Mouse (Mus musculus) forebrain, embryonic 10.5 days (tissue): Measurements from ENCODE around the gene Olfr601. TPM values are rescaled to one million over a fixed set of nuclear protein-coding genes. Genes with fewer than 3 reads are reported as not detected.
"Not testable (repeated sequence)": the region's sequence is repeated elsewhere in the genome, so short reads cannot be mapped to it uniquely, and the experiment has no call there.

Experiments used
- DNase-seq: peaks from one replicate; pipeline ENCODE4 v3.0.0-alpha.2; 2017; ENCODE audit warnings: low spot score; ENCODE audit errors: extremely low spot score
- H3K27ac ChIP-seq: fragments of 300-500 bp; sonication (generic); 2 replicates; pipeline ENCODE4 v1.5.1; 2016; ENCODE audit warnings: mild to moderate bottlenecking
- H3K27me3 ChIP-seq: fragments of 300-500 bp; sonication (generic); 2 replicates; pipeline ENCODE4 v1.6.1; 2016; ENCODE audit warnings: mild to moderate bottlenecking; ENCODE audit not compliant: poor library complexity, severe bottlenecking
- H3K36me3 ChIP-seq: fragments of 300-500 bp; sonication (generic); replicated peaks from 2 replicates; pipeline ENCODE4 v1.6.1; 2016; ENCODE audit warnings: mild to moderate bottlenecking, moderate library complexity
- H3K4me1 ChIP-seq: fragments of 300-500 bp; sonication (generic); 2 replicates; pipeline ENCODE4 v1.6.1; 2016
- H3K4me3 ChIP-seq: fragments of 300-500 bp; sonication (generic); 2 replicates; pipeline ENCODE4 v1.5.1; 2016; ENCODE audit warnings: mild to moderate bottlenecking, moderate library complexity
- H3K9me3 ChIP-seq: fragments of 300-500 bp; sonication (generic); 2 replicates; pipeline ENCODE4 v1.6.1; 2016; ENCODE audit warnings: mild to moderate bottlenecking, moderate library complexity
- WGBS: fragments of 180-500 bp; shearing (Covaris S2); methylation state at CpG from one replicate; pipeline ENCODE4 v1.1.7; 2016; 5-methylcytosine and 5-hydroxymethylcytosine counted together
- polyA plus RNA-seq: library from polyadenylated mRNA; unstranded; fragments of >200 nt; fragmentation: Nextera tagmentation; extraction: Ambion mirVana; gene quantifications from 2 replicates; pipeline ENCODE4 v1.2.1, GENCODE M21; 2016

The Olfr601 gene
- not detected in 2 replicates for polyA plus RNA-seq

GRCm38 (mm10) chr7:103362555-103362954, at the start of gene Olfr601:
Olfr601 (minus strand) TSS chr7:103362655.
- Histone ChIP-seq H3K36me3 (no peaks in the 10 kb centered on the region), H3K9me3 (no peaks in the 10 kb centered on the region), H3K27me3 (no peaks in the 10 kb centered on the region), H3K4me1 (no peaks in the 10 kb centered on the region), H3K27ac (no peak within 1 kb of the TSS), H3K4me3 (no peak within 1 kb of the TSS)
- no peak for DNase-seq
- WGBS: 100% methylated on average over 1 of the region's 1 CpGs

GRCm38 (mm10) chr7:103406521-103407055, 44.1 kb upstream of the Olfr601 start:
- 83% methylated on average over 3 of the region's 3 CpGs for WGBS
- not testable (repeated sequence) for H3K27me3 ChIP-seq, H3K36me3 ChIP-seq, DNase-seq, H3K4me3 ChIP-seq, H3K27ac ChIP-seq, H3K4me1 ChIP-seq, H3K9me3 ChIP-seq

GRCm38 (mm10) chr7:103398981-103399380, 36.5 kb upstream of the Olfr601 start:
- Histone ChIP-seq H3K36me3 (no peaks in the 10 kb centered on the region), H3K4me1 (no peaks in the 10 kb centered on the region), H3K9me3 (no peaks in the 10 kb centered on the region), H3K27ac (no peak overlapping the region), H3K4me3 (no peak overlapping the region), H3K27me3 (no peaks in the 10 kb centered on the region)
- no peak for DNase-seq
- 13% methylated on average over 1 of the region's 1 CpGs for WGBS

- H3K4me1 ChIP-seq: no peaks in the 10 kb centered on the region
- H3K4me3 ChIP-seq: no peak overlapping the region
- H3K27ac ChIP-seq: no peak overlapping the region
- no peaks in the 10 kb centered on the region for H3K27me3 ChIP-seq
- no peaks in the 10 kb centered on the region for H3K9me3 ChIP-seq
- DNase-seq: no peak
- H3K36me3 ChIP-seq: no peaks in the 10 kb centered on the region
Measured at GRCm38 (mm10) chr7:103397758-103398157, 35.3 kb upstream of the Olfr601 start.

- no peaks in the 10 kb centered on the region for H3K36me3 ChIP-seq
- H3K4me3 ChIP-seq: no peak within 1 kb of the TSS
- no peak for DNase-seq
- H3K9me3 ChIP-seq: no peaks in the 10 kb centered on the region
- H3K27ac ChIP-seq: no peak within 1 kb of the TSS
- no peaks in the 10 kb centered on the region for H3K4me1 ChIP-seq
- H3K27me3 ChIP-seq: no peaks in the 10 kb centered on the region
Measured at GRCm38 (mm10) chr7:103386077-103386476, 23.6 kb upstream of the Olfr601 start, which contains the start of gene Olfr603. Olfr603 (minus strand) TSS chr7:103386177.

GRCm38 (mm10) chr7:103349569-103349968, 12.9 kb downstream of the Olfr601 start, which contains the start of gene Olfr600:
Olfr600 (minus strand) TSS chr7:103349669.
- Histone ChIP-seq H3K27me3 (no peaks in the 10 kb centered on the region), H3K9me3 (no peaks in the 10 kb centered on the region), H3K27ac (no peak within 1 kb of the TSS), H3K36me3 (no peaks in the 10 kb centered on the region), H3K4me3 (no peak within 1 kb of the TSS), H3K4me1 (no peaks in the 10 kb centered on the region)
- no peak for DNase-seq

- no peaks in the 10 kb centered on the region for H3K4me1 ChIP-seq
- H3K4me3 ChIP-seq: no peak within 1 kb of the TSS
- no peak for DNase-seq
- WGBS: 86% methylated on average over 1 of the region's 1 CpGs
- no peak within 1 kb of the TSS for H3K27ac ChIP-seq
- H3K27me3 ChIP-seq: no peaks in the 10 kb centered on the region
- H3K9me3 ChIP-seq: no peaks in the 10 kb centered on the region
- no peaks in the 10 kb centered on the region for H3K36me3 ChIP-seq
Measured at GRCm38 (mm10) chr7:103335617-103336016, 26.8 kb downstream of the Olfr601 start, which contains the start of gene Olfr599. Olfr599 (plus strand) TSS chr7:103335917.

GRCm38 (mm10) chr7:103323268-103323667, 39.2 kb downstream of the Olfr601 start, which contains the start of gene Olfr598:
Olfr598 (plus strand) TSS chr7:103323568.
- Histone ChIP-seq H3K4me3 (no peak within 1 kb of the TSS), H3K4me1 (no peaks in the 10 kb centered on the region), H3K9me3 (no peaks in the 10 kb centered on the region), H3K27ac (no peak within 1 kb of the TSS), H3K36me3 (no peaks in the 10 kb centered on the region), H3K27me3 (no peaks in the 10 kb centered on the region)
- DNase-seq: no peak

GRCm38 (mm10) chr7:103316015-103316414, 46.4 kb downstream of the Olfr601 start, which contains the start of gene Olfr597:
Olfr597 (plus strand) TSS chr7:103316315.
- 91% methylated on average over 2 of the region's 2 CpGs for WGBS
- not testable (repeated sequence) for DNase-seq, H3K27me3 ChIP-seq, H3K4me1 ChIP-seq, H3K36me3 ChIP-seq, H3K27ac ChIP-seq, H3K9me3 ChIP-seq, H3K4me3 ChIP-seq

Other genes starting within 250 kb of the Olfr601 start
- not detected in 2 replicates for gene Olfr586, start 237.0 kb downstream of the Olfr601 start, polyA plus RNA-seq
- not detected in 2 replicates for gene Olfr588-ps1, start 221.8 kb downstream of the Olfr601 start, polyA plus RNA-seq
- not detected in 2 replicates for gene Olfr589, start 206.3 kb downstream of the Olfr601 start, polyA plus RNA-seq
- not detected in 2 replicates for gene Olfr591, start 184.3 kb downstream of the Olfr601 start, polyA plus RNA-seq
- gene Olfr592, start 177.9 kb downstream of the Olfr601 start, polyA plus RNA-seq: not detected in 2 replicates
- gene Olfr593, start 150.8 kb downstream of the Olfr601 start, polyA plus RNA-seq: not detected in 2 replicates
- gene Olfr594, start 145.7 kb downstream of the Olfr601 start, polyA plus RNA-seq: not detected in 2 replicates
- gene Usp17ld, start 110.2 kb downstream of the Olfr601 start, polyA plus RNA-seq: not detected in 2 replicates
- gene Olfr596, start 57.0 kb downstream of the Olfr601 start, polyA plus RNA-seq: not detected in 2 replicates
- gene Olfr597, start 46.3 kb downstream of the Olfr601 start, polyA plus RNA-seq: not detected in 2 replicates
- gene Olfr598, start 39.1 kb downstream of the Olfr601 start, polyA plus RNA-seq: not detected in 2 replicates
- gene Olfr599, start 26.7 kb downstream of the Olfr601 start, polyA plus RNA-seq: not detected in 2 replicates
- gene Olfr600, start 13.0 kb downstream of the Olfr601 start, polyA plus RNA-seq: not detected in 2 replicates
- gene Olfr603, start 23.5 kb upstream of the Olfr601 start, polyA plus RNA-seq: not detected in 2 replicates
- gene Usp17lc, start 52.4 kb upstream of the Olfr601 start, polyA plus RNA-seq: not detected in 2 replicates
- gene Olfr605, start 82.8 kb upstream of the Olfr601 start, polyA plus RNA-seq: not detected in 2 replicates
- not detected in 2 replicates for gene Olfr606, start 86.4 kb upstream of the Olfr601 start, polyA plus RNA-seq
- not detected in 2 replicates for gene Olfr607, start 101.5 kb upstream of the Olfr601 start, polyA plus RNA-seq
- not detected in 2 replicates for gene Olfr608, start 107.2 kb upstream of the Olfr601 start, polyA plus RNA-seq
- gene Olfr609, start 135.4 kb upstream of the Olfr601 start, polyA plus RNA-seq: not detected in 2 replicates
- not detected in 2 replicates for gene Olfr610, start 149.5 kb upstream of the Olfr601 start, polyA plus RNA-seq
- not detected in 2 replicates for gene Olfr611, start 158.2 kb upstream of the Olfr601 start, polyA plus RNA-seq
- gene Olfr612, start 180.1 kb upstream of the Olfr601 start, polyA plus RNA-seq: not detected in 2 replicates
- gene Olfr613, start 185.4 kb upstream of the Olfr601 start, polyA plus RNA-seq: not detected in 2 replicates
- gene Olfr615, start 193.4 kb upstream of the Olfr601 start, polyA plus RNA-seq: not detected in 2 replicates
- not detected in 2 replicates for gene Olfr616, start 206.5 kb upstream of the Olfr601 start, polyA plus RNA-seq
- gene Olfr617, start 210.4 kb upstream of the Olfr601 start, polyA plus RNA-seq: not detected in 2 replicates
- not detected in 2 replicates for gene Olfr618, start 227.4 kb upstream of the Olfr601 start, polyA plus RNA-seq
- gene Olfr619, start 237.9 kb upstream of the Olfr601 start, polyA plus RNA-seq: not detected in 2 replicates
- not detected in 2 replicates for gene Olfr620, start 249.9 kb upstream of the Olfr601 start, polyA plus RNA-seq